Mouse (Mus musculus) embryonic facial prominence, embryonic 10.5 days (tissue): Measurements from ENCODE around the gene Pcolce2. TPM values are rescaled to one million over a fixed set of nuclear protein-coding genes. Genes with fewer than 3 reads are reported as not detected.
A peak's percentile ranks its signal among the peaks of the same experiment; 100 is the strongest.

Source experiments
- DNase-seq: peaks from one replicate; pipeline ENCODE4 v3.0.0-alpha.2; 2017; ENCODE audit warnings: low spot score
- H3K27ac ChIP-seq: fragments of 300-500 bp; sonication (generic); replicated peaks from 2 replicates; pipeline ENCODE4 v1.5.1; 2016; ENCODE audit warnings: mild to moderate bottlenecking
- H3K27me3 ChIP-seq: fragments of 300-500 bp; sonication (generic); replicated peaks from 2 replicates; pipeline ENCODE4 v1.6.1; 2016; ENCODE audit warnings: low read depth, mild to moderate bottlenecking; ENCODE audit not compliant: poor library complexity, severe bottlenecking
- H3K36me3 ChIP-seq: fragments of 300-500 bp; sonication (generic); replicated peaks from 2 replicates; pipeline ENCODE4 v1.6.1; 2016; ENCODE audit warnings: mild to moderate bottlenecking, moderate library complexity
- H3K4me1 ChIP-seq: fragments of 300-500 bp; sonication (generic); 2 replicates; pipeline ENCODE4 v1.6.1; 2016
- H3K4me3 ChIP-seq: fragments of 300-500 bp; sonication (generic); 2 replicates; pipeline ENCODE4 v1.5.1; 2016; ENCODE audit warnings: mild to moderate bottlenecking, moderate library complexity
- H3K9me3 ChIP-seq: fragments of 300-500 bp; sonication (generic); 2 replicates; pipeline ENCODE4 v1.6.1; 2016; ENCODE audit warnings: mild to moderate bottlenecking
- WGBS: fragments of 180-500 bp; shearing (Covaris S2); methylation state at CpG from one replicate; pipeline ENCODE4 v1.1.7; 2016; 5-methylcytosine and 5-hydroxymethylcytosine counted together
- polyA plus RNA-seq: library from polyadenylated mRNA; unstranded; fragments of >200 nt; fragmentation: Nextera tagmentation; extraction: Ambion mirVana; gene quantifications from 2 replicates; pipeline ENCODE4 v1.2.1, GENCODE M21; 2016

The Pcolce2 gene
- polyA plus RNA-seq, 1 experiment from 2014 or later = 5.5 TPM

DNA sequence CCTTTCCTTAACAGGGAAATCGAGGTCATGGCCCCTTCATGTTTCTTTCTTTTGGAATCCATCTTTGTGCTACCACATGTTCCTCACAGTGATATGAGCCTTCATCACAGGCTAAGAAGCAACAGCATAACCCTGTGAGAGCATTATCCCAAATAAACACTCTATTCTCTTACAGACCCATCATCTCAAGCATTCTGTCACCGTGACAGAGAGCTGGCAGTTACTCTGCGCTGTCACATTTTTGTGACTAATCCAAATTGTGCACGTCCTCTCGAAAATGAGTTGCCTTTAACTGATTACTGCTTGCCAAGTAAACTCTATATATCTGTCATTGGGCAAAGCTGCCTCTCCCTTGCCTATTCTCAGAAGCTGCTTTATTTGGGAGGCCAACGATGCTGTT is 28.4 kb downstream of the Pcolce2 start:
- Histone ChIP-seq H3K27ac (no peak overlapping the region), H3K27me3 (no peaks in the 10 kb centered on the region), H3K9me3 (no peaks in the 10 kb centered on the region), H3K4me3 (no peak overlapping the region), H3K36me3 (peaks cover 5% of the 10 kb centered on the region; the same call in 1 of the 2 replicates), H3K4me1 (peaks cover 4% of the 10 kb centered on the region)
- WGBS = 88% methylated on average over 6 of the region's 6 CpGs
- no peak for DNase-seq

DNA sequence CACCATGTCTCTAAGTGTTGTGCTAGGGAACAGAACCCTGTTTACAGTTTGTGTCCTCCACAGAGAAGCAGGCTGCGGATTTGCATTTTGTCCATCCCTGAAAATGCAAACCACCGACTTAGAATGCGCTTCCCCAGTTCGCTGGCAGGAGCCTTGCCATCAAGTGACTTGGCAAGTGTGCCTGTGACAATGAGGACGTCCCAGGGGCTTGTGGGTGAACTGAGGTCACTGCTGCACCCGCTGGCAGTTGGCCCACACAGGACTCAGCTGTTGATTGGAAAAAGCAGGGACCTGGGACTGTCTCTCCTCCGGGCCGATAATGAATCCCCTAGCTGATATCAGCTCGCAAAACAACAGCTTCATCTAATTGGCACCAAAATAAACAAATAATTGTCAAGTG is 30.4 kb downstream of the Pcolce2 start:
- H3K27ac ChIP-seq = no peak overlapping the region

DNA sequence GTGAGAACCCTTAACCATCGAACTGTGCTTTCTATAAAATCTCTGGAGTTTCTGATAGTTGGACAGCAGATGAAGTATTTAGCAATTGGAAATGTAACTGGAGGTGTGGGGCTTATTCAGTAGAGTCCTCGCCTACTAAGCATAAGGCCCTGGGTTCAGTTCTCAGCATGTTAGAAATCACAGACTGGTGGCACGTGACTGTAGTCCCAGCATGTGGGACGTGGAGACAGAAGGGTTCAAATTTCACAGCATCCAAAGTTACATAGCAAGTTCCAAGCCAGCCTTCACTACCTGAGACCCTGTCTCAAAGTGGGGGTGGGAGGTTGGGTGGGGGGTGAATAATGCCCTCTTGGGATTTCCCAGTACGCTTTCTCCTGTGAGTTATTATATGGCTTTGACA is 30.9 kb downstream of the Pcolce2 start:
- H3K27ac ChIP-seq = no peak overlapping the region
- peaks cover 15% of the 10 kb centered on the region; the same call in 1 of the 2 replicates for H3K36me3 ChIP-seq
- 61% methylated on average over 5 of the region's 5 CpGs for WGBS
- no peak overlapping the region for H3K4me3 ChIP-seq
- DNase-seq = no peak
- peaks cover 4% of the 10 kb centered on the region for H3K4me1 ChIP-seq
- no peaks in the 10 kb centered on the region for H3K27me3 ChIP-seq
- peaks cover 3% of the 10 kb centered on the region; the same call in 1 of the 2 replicates for H3K9me3 ChIP-seq

More for the DNA sequence above, 30.4 kb downstream of the Pcolce2 start:
- Histone ChIP-seq H3K4me1 (peaks cover 4% of the 10 kb centered on the region), H3K27me3 (no peaks in the 10 kb centered on the region), H3K36me3 (peaks cover 15% of the 10 kb centered on the region; the same call in 1 of the 2 replicates), H3K4me3 (no peak overlapping the region), H3K9me3 (peaks cover 3% of the 10 kb centered on the region; the same call in 1 of the 2 replicates)
- WGBS = 43% methylated on average over 9 of the region's 9 CpGs
- no peak for DNase-seq

DNA sequence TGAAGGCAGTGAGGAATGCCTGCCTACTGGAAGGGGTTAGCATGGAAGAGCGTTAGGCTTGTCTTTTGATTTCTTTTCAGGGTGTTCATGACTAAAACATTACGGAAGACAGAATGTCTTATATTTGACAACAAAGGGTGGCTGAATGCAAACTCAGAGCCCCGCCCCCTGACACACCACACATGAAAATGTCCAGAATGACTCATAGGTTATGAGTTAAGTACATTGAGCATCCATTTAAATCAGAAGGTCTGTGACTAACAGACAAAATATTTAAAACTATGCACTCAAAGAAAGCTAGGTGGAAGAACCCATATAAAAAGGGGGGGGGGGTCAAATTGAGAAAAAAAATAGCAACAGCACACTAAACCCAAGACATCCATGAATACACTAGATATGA is 34.9 kb downstream of the Pcolce2 start:
- WGBS = 93% methylated on average over 3 of the region's 3 CpGs
- Histone ChIP-seq H3K27ac (no peak overlapping the region), H3K4me1 (peaks cover 4% of the 10 kb centered on the region)

DNA sequence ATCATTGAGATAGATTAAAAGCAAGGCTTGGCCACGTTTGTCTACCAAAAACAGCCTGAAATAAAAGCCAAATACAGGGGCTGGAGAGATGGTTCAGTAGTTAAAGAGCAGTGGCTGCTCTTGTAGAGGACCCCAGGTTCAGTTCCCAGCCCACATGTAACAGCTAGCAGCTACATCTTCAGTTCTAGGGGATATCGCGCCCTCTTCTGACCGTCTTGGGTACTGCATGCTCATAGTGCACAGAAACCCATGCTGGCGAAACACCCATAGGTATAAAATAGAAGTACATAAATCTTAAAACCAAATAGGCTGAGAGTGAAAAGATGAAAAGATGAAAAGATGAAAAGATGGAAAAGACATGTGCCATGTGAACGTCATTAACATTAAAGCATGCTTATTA is 35.4 kb downstream of the Pcolce2 start:
- whole genome bisulfite sequencing = 84% methylated on average over 6 of the region's 6 CpGs
- H3K27ac ChIP-seq = no peak overlapping the region
- H3K9me3 ChIP-seq = peaks cover 3% of the 10 kb centered on the region; the same call in 1 of the 2 replicates
- H3K4me3 ChIP-seq = no peak overlapping the region
- peaks cover 3% of the 10 kb centered on the region for H3K4me1 ChIP-seq
- no peaks in the 10 kb centered on the region for H3K27me3 ChIP-seq
- H3K36me3 ChIP-seq = peaks cover 15% of the 10 kb centered on the region; the same call in 1 of the 2 replicates
- DNase-seq = no peak

More for the DNA sequence above, 34.9 kb downstream of the Pcolce2 start:
- H3K36me3 ChIP-seq = peaks cover 15% of the 10 kb centered on the region; the same call in 1 of the 2 replicates
- no peak overlapping the region for H3K4me3 ChIP-seq
- H3K27me3 ChIP-seq = no peaks in the 10 kb centered on the region
- H3K9me3 ChIP-seq = peaks cover 3% of the 10 kb centered on the region; the same call in 1 of the 2 replicates
- no peak for DNase-seq

DNA sequence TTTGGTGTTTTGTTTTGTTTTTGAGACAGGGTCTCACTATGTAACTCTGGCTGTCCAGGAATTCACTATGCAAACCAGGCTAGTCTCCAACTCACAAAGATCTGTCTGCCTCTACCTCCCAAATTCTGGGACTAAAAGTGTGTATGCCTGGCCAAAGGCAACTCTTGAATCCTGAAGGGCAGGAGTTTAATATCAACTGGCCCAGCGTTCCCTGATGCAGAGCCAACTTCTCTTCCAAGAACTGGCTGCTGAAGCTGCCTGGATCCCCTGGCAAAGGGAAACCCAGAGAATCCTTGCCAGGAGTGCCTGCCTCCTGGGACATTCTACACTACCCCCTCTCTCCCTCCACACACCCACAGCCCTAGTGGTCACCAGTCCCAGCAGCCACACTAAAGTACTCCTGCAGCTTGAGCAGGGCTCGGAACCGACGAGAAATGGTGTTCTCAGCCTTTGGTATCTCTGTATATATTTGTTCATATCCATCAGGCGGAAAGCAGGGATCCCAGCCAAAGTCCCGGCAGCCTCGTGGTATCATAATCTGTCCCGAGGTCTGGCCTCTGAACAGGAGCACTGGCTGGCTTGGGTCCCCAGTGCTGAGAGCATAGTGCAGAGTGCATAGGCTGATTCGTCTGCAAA is 37.8 kb downstream of the Pcolce2 start:
- 90% methylated on average over 9 of the region's 9 CpGs for WGBS
- Histone ChIP-seq H3K4me3 (no peak overlapping the region), H3K36me3 (peaks cover 12% of the 10 kb centered on the region; the same call in 1 of the 2 replicates), H3K27ac (no peak overlapping the region), H3K27me3 (no peaks in the 10 kb centered on the region), H3K4me1 (no peaks in the 10 kb centered on the region), H3K9me3 (peaks cover 3% of the 10 kb centered on the region; the same call in 1 of the 2 replicates)
- no peak for DNase-seq

DNA sequence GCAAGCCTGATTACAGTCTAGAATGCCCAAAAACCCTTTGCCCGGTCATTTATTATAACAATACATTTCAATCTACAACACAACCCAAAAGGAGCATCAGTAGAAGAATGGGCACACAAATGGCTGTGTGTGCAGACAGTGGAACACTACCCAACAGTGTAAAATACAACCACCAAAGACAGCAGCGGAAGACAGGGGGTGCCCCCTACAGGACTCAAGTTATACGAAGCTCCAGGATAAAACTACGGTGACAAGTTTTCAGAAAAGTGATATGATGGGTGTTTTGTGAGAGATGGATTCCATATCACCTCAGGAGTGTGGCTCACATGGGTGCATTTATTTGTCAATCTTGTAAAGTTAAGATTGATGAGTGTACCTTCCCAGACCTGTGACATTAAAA is 38.6 kb downstream of the Pcolce2 start:
- 94% methylated on average over 4 of the region's 4 CpGs for WGBS
- H3K4me3 ChIP-seq = no peak overlapping the region
- DNase-seq = no peak
- no peak overlapping the region for H3K27ac ChIP-seq
- peaks cover 3% of the 10 kb centered on the region; the same call in 1 of the 2 replicates for H3K9me3 ChIP-seq
- H3K36me3 ChIP-seq = peaks cover 8% of the 10 kb centered on the region; the same call in 1 of the 2 replicates
- no peaks in the 10 kb centered on the region for H3K27me3 ChIP-seq
- no peaks in the 10 kb centered on the region for H3K4me1 ChIP-seq

DNA sequence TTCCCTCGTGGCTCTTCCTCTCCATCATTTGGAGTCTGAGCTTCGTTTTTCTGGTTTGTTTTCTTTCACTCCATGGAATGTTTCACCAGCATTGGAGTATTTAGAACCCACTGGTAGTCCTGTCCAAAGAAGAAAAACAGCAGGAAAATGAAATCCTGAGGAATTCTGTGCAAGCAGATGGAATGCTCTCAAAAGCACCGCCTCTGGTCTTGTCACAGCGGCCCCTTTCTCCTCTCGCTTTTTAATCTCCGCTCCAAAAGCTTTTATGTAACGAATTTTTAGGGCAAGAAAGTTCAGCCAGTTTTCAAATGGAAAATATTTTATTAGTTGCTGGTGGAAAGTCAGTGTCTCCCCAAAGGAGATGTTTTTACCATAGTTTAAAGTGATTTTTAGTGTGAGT is 42.6 kb downstream of the Pcolce2 start:
- no peaks in the 10 kb centered on the region for H3K27me3 ChIP-seq
- no peaks in the 10 kb centered on the region for H3K9me3 ChIP-seq
- peaks cover 19% of the 10 kb centered on the region for H3K4me1 ChIP-seq
- no peak overlapping the region for H3K27ac ChIP-seq
- no peak overlapping the region for H3K4me3 ChIP-seq
- H3K36me3 ChIP-seq = no peaks in the 10 kb centered on the region
- WGBS = 74% methylated on average over 7 of the region's 7 CpGs
- no peak for DNase-seq

DNA sequence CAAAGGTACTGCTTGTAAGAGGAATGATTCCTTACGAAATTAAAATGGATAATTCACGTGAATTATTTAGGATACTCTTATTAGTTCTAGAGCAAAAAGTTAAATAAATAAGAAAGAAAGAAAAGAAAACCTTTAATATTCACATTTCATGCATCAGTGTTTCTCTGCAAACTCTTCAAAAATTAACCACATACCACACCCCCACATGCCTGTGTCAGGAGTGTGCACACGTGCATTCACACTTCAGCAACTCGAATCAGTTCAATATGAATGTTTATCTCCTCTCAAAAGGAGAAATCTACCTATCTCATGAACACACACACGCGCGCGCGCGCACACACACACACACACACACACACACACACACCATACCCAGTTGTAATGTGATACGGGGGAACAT is 43.3 kb downstream of the Pcolce2 start:
- no peak for DNase-seq
- Histone ChIP-seq H3K27ac (no peak overlapping the region), H3K4me3 (no peak overlapping the region), H3K9me3 (no peaks in the 10 kb centered on the region), H3K4me1 (peaks cover 26% of the 10 kb centered on the region), H3K27me3 (no peaks in the 10 kb centered on the region), H3K36me3 (no peaks in the 10 kb centered on the region)
- 95% methylated on average over 11 of the region's 11 CpGs for WGBS

DNA sequence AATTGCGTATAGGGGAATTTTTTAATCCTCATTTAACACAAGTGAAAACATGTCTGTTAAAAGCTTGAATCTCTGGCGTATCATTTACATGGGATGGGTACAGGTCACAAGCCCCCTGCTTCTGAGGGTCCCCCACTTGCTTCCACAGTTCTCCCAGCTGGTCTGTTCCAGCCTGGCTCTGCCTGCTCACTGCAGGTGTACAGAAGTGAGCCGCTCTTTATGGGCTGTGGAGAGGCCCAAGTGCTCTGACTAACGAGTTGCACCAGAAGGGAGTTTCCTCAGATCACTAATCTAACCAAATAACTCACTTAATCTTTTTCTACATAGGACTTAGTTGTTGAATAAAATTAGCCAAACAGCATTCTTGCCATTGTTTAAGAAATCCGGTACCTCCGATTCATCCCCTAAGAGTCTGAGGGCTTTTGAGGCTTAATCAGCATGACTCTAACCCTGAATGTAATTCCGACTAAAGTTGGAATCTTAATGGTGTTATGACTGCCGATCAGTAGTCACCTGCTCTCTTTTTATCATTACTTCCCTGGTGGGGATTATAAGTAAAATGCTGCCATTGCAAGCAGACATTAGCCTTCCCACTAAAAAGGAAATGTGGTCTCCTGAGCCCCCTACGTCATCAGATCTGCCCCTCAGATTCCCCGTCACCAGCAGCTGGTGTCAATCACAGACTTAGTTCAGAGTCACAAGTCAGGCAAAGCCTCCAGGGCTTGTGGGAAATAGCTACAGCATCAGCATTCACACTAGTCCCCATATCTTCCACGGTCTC is 48.4 kb downstream of the Pcolce2 start:
- Histone ChIP-seq H3K27ac (no peak overlapping the region), H3K9me3 (no peaks in the 10 kb centered on the region), H3K36me3 (no peaks in the 10 kb centered on the region), H3K4me3 (no peak overlapping the region), H3K4me1 (peaks cover 32% of the 10 kb centered on the region), H3K27me3 (no peaks in the 10 kb centered on the region)
- peak; percentile 68 for DNase-seq
- 45% methylated on average over 11 of the region's 11 CpGs for WGBS

DNA sequence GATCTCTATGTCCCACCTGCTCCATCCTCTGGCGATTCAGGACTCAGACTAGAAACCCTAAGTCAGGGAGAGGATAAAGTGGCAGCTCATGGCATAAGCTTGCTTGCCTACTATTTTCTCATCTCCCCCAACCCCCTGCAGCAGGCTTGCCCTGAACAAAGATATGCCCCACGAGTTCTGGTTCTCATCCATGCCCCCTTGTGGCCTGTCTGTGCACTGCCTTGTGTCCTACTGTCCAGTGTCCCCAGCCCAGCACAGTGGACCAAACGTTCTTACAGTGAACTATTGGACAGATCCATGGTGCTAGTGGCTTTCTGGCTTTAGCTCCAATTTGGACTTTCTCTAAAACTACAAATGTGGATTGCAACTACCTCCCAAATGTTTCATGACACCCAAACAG is 50.7 kb downstream of the Pcolce2 start:
- no peaks in the 10 kb centered on the region for H3K27me3 ChIP-seq
- WGBS = 64% methylated on average over 3 of the region's 3 CpGs
- no peaks in the 10 kb centered on the region for H3K9me3 ChIP-seq
- H3K36me3 ChIP-seq = no peaks in the 10 kb centered on the region
- H3K27ac ChIP-seq = no peak overlapping the region
- no peak overlapping the region for H3K4me3 ChIP-seq
- peak; percentile 21 for DNase-seq
- H3K4me1 ChIP-seq = peaks cover 25% of the 10 kb centered on the region

DNA sequence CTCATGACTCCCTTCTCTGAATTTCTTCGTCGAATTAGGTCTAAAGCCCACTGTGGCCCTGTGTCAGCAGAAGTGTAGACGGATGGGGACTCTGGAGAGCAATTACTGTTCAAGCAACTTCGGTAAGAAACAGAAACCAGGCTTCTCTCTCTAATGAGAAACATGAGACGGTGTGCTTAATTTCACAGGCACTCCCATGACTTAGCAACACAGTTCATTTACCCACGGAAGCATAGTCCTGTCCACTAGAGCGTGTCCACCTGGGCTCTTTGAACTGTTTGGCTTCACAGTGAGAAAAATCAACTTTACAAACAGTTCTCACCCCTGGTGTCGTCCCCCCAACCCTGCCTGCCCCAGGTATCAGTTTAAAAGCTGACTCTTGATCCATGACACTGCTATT is 55.4 kb downstream of the Pcolce2 start:
- Histone ChIP-seq H3K4me1 (peaks cover 6% of the 10 kb centered on the region), H3K4me3 (no peak overlapping the region), H3K27me3 (no peaks in the 10 kb centered on the region), H3K27ac (no peak overlapping the region), H3K36me3 (no peaks in the 10 kb centered on the region), H3K9me3 (no peaks in the 10 kb centered on the region)
- no peak for DNase-seq
- 53% methylated on average over 8 of the region's 8 CpGs for WGBS
